11 mouse cellular contexts compared by ENCODE assay signal in the genomic region with DNA sequence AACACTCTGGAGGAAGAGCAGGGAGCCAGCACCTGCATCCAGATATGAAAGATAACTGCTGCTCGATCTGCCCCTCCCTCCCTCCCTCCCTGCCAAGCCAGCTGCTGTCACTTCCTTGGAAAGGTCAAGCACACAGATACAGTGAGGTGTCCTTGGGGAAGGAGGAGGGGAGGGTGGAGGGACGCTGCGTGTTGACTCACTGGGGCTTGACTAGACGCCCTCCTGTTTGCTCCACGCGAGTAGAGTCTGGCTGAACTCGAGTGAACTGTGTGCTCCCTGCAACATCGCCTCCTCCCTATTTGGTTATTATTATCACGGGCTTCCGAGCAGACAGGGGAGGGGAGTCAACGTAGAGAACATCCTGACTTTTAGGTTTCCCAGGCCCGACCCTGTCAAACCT.
DNase-seq lines count a peak whose midpoint lies in the region; ATAC-seq lines count a peak whose summit lies in the region.
"Had no signal": no experiment of that assay in that cellular context is flagged by ENCODE, and none has a peak within 500 bp of the region (broad histone marks: within the 10 kb centered on the region; RNA-seq: fewer than 3 reads in every experiment).

No protein-coding gene starts in this region.

- H3K36me3 ChIP-seq in kidney, embryonic 16.5 days (ENCODE audit: insufficient read depth, low read length) = no peaks in the 10 kb centered on the region
- H3K36me3 ChIP-seq in liver, embryonic 16.5 days (ENCODE audit: control insufficient read depth, insufficient read depth) = no peaks in the 10 kb centered on the region
- H3K36me3 ChIP-seq in forebrain, embryonic 11.5 days (ENCODE audit: control insufficient read depth, insufficient read depth, low read length) = no peaks in the 10 kb centered on the region
- H3K36me3 ChIP-seq: neural tube, embryonic 12.5 days had no signal

- peaks cover 21% of the 10 kb centered on the region for H3K27me3 ChIP-seq in kidney, embryonic 16.5 days (ENCODE audit: insufficient read depth, low read length)
- H3K27me3 ChIP-seq in liver, embryonic 16.5 days (ENCODE audit: control insufficient read depth, insufficient read depth, low read depth, low read length) = no peaks in the 10 kb centered on the region
- no peaks in the 10 kb centered on the region for H3K27me3 ChIP-seq in forebrain, embryonic 11.5 days (ENCODE audit: control insufficient read depth, insufficient read depth, low read length)

- H3K9ac ChIP-seq in kidney, embryonic 16.5 days (replicated peaks; ENCODE audit: low read length) = no peak overlapping the region; the same call in 1 of the 2 replicates
- H3K9ac ChIP-seq in liver, embryonic 16.5 days (ENCODE audit: low read depth, low read length) = no peak overlapping the region
- no peak overlapping the region for H3K9ac ChIP-seq in forebrain, embryonic 11.5 days (ENCODE audit: low read length)
- H3K9ac ChIP-seq: neural tube, embryonic 12.5 days had no signal

- no peak overlapping the region for H3K27ac ChIP-seq in kidney, embryonic 16.5 days (ENCODE audit: low read length)
- H3K27ac ChIP-seq in liver, embryonic 16.5 days (ENCODE audit: low read length) = no peak overlapping the region
- no peak overlapping the region for H3K27ac ChIP-seq in forebrain, embryonic 11.5 days (ENCODE audit: low read depth, low read length)
- H3K27ac ChIP-seq: neural tube, embryonic 12.5 days had no signal

- H3K4me3 ChIP-seq in kidney, embryonic 16.5 days (ENCODE audit: low read length) = no peak overlapping the region
- no peak overlapping the region for H3K4me3 ChIP-seq in liver, embryonic 16.5 days (ENCODE audit: low read depth, low read length)
- H3K4me3 ChIP-seq in forebrain, embryonic 11.5 days (ENCODE audit: low read depth, low read length) = no peak overlapping the region
- H3K4me3 ChIP-seq: neural tube, embryonic 12.5 days had no signal

- H3K4me2 ChIP-seq in kidney, embryonic 16.5 days (replicated peaks; ENCODE audit: low read depth, low read length) = peak overlapping the region; percentile 33
- no peak overlapping the region for H3K4me2 ChIP-seq in liver, embryonic 16.5 days (ENCODE audit: low read depth, low read length)
- no peak overlapping the region for H3K4me2 ChIP-seq in forebrain, embryonic 11.5 days (ENCODE audit: low read depth, low read length, severe bottlenecking)
- H3K4me2 ChIP-seq: neural tube, embryonic 12.5 days had no signal

- DNase-seq in kidney, adult 9 months = no peak
- DNase-seq in adrenal gland, adult 2 months = peak; percentile 91
- DNase-seq in heart, adult 8-10 months (ENCODE audit: low spot score) = peak; percentile 39
- no peak for DNase-seq in left cerebral cortex, adult 11 months (ENCODE audit: low spot score)
- no peak for DNase-seq in forebrain, embryonic 11.5 days (ENCODE audit: low spot score)
- DNase-seq: layer of hippocampus, adult 9-11 months; lung, postnatal 14 days had no signal

- H3K9me3 ChIP-seq in kidney, embryonic 16.5 days (ENCODE audit: low read length) = no peaks in the 10 kb centered on the region
- H3K9me3 ChIP-seq in liver, embryonic 16.5 days (replicated peaks; ENCODE audit: control insufficient read depth, low read length) = no peaks in the 10 kb centered on the region
- no peaks in the 10 kb centered on the region for H3K9me3 ChIP-seq in forebrain, embryonic 11.5 days (ENCODE audit: control insufficient read depth, low read length)
- H3K9me3 ChIP-seq: neural tube, embryonic 12.5 days had no signal

- ATAC-seq in kidney, embryonic 16.5 days (ENCODE audit: low FRiP score, low TSS enrichment) = no peak
- ATAC-seq in liver, embryonic 16.5 days (ENCODE audit: low read depth) = peak; percentile 53; the same call in 1 of the 2 replicates
- no peak for ATAC-seq in granulocyte monocyte progenitor cell, adult 5-6 weeks (replicated peaks; ENCODE audit: poor library complexity, severe bottlenecking)
- no peak for ATAC-seq in forebrain, embryonic 11.5 days (replicated peaks; ENCODE audit: low FRiP score)

- H3K4me1 ChIP-seq in kidney, embryonic 16.5 days (ENCODE audit: insufficient read depth, low read length) = peaks cover 26% of the 10 kb centered on the region
- no peaks in the 10 kb centered on the region; the same call in none of the 2 replicates for H3K4me1 ChIP-seq in liver, embryonic 16.5 days (ENCODE audit: control insufficient read depth, low read depth, low read length)
- peaks cover 15% of the 10 kb centered on the region for H3K4me1 ChIP-seq in forebrain, embryonic 11.5 days (replicated peaks; ENCODE audit: control insufficient read depth, insufficient read depth, low read length)

- 8% methylated on average over 12 of the region's 12 CpGs for WGBS in kidney, embryonic 16.5 days
- 40% methylated on average over 12 of the region's 12 CpGs for WGBS in liver, embryonic 16.5 days (ENCODE audit: insufficient replicate concordance)
- 69% methylated on average over 12 of the region's 12 CpGs for WGBS in forebrain, embryonic 11.5 days

Comparison
In these comparisons a context has a peak if more than half of its experiments do, and no peak if none do; other contexts are left out.
1. DNase-seq: peak in adrenal gland, adult 2 months (single experiment) and heart, adult 8-10 months (single experiment); none in kidney, adult 9 months (single experiment), left cerebral cortex, adult 11 months (single experiment) and forebrain, embryonic 11.5 days (single experiment).